Mouse (Mus musculus) spleen, postnatal 36 days (tissue): ENCODE measurements around the gene Prdm1.

Experiments
- DNase-seq, 2 experiments: peaks; one replicate each; pipeline ENCODE4 v3.0.0; 2022; ENCODE audit warnings: low spot score in 2 of 2, mixed read lengths in 1 of 2

Prdm1 gene

DNA sequence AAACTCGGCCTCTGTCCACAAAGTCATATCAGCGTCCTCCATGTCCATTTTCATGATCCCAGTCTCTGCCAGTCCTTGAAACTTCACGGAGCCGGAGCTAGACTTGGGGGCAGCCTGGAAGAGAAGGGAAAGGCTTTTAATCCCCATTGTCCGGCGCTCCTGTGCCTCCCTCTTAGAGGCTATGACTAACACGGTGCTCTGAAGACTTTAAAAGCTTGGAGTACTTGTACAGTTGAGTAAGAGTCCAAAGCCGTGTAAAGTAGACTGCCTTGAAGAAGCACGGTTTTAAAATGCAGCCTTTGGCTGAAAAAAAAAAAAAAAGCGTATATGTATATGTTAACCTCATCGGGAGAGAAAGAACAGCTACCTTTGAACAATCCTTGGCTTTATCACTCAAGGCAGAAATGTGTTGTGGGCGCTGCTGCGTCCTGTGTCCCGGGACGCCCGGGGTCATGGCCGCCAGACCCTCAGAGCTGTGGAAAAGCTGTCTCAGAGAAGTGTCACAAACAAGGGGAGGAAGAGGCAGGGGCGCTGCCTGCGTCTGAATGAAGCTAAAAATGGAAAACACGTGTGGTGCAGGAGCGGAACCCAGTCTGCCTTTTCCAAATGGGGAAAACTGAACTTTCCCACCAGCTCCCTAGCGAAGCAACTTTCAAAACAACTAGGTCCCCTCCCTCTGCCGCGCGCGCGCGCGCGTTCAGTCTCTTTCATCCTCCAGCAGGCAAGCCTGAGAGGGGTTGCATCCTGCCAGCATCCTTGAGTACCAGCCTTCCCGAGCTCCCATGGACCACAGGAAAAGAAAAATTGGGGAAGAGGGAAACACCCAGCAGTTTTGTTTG is 71.3 kb downstream of the Prdm1 start:
- DNase-seq = no peak

DNA sequence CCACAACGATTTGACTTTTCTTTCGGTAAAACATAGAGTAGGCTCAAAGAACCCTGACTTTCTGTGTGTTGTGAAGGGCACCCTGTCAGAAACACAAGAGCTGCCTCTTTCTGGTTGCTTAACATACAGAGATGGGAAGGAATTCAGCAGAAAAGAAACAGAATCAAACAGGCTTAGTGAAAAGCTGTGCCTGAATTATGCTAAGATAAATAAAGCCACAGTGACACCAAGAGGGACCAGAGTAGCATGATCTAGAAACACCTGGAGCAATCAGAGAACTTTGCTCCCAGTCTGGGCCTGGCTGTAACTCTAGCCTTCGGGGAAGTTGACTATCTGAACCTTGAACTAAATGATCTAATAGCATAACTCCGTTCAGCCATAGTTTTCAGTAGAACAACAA is 73.5 kb downstream of the Prdm1 start:
- DNase-seq = no peak

DNA sequence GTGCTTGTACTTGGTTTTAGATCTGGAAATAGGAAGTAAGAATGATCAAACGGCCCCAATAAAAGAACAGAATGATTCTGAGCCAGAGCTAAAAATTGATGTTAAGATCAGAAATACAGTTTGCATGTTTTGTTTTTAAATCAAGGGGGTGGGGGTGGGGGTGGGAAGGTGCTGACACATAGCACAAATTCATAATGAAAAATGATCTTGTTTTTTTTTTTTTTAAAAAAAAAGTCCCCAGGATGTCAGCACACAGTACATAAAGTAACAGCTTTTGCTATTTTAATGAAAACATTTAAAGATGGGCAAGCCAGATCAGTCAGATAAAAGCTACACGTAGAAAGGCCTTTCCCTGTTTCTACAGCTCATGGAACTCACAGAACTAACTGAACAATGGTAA is 74.2 kb downstream of the Prdm1 start:
- DNase-seq = no peak

DNA sequence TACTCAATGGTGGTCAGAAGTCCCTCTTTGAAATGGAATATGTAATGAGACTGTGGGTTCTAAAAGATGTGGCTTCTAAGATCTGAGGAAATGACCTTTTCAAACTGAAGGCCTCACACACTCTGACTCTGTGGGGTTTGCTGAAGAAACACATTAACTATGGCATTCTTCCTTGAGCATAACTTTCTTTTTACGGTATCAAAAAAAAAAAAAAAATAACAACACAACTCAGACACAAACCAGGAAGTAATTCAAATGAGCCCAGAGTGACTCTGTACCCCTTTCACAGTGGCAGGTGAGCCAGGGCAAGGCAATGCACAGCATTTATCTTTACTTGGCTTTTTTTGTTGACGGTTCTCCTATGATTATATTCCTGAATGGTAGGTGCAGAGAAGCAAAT is 77.5 kb downstream of the Prdm1 start:
- no peak for DNase-seq

DNA sequence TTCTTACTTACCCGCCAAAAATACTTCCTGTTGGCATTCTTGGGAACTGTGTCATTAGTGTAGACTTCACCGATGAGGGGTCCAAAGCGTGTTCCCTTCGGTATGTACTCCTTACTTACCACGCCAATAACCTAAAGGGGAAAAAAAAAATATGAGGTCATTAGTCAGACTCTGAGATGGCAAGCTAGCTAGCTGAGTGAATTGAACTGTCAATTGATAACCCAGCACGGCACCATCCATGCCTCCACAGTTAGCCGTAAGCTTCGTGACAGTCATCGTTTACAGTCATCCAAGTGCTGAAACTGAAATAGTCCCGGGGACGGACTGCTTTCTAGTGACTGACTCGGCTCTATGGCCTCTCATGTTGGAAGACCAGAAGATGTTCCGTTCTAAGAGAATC is 78.2 kb downstream of the Prdm1 start:
- no peak for DNase-seq

DNA sequence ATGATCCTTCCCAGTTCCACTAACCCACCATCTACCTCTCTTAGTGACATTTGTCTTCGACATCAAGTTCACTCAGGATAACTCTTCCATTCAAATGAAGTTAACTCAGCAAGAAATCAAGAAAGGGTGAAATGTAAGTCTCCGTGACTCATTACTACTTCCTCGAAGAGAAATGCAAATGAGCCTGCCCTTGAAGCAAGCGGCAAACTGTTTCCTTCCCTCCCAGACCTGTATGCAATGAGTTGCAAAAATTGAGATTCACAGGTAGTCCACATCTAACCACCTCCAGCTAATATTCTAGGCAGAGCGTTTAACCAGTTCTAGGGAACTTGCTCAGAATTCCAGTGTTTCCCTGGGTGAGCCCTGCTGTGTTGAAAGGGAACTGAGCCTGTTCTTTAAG is 78.6 kb downstream of the Prdm1 start:
- peak; percentile 39 to 54 for DNase-seq

DNA sequence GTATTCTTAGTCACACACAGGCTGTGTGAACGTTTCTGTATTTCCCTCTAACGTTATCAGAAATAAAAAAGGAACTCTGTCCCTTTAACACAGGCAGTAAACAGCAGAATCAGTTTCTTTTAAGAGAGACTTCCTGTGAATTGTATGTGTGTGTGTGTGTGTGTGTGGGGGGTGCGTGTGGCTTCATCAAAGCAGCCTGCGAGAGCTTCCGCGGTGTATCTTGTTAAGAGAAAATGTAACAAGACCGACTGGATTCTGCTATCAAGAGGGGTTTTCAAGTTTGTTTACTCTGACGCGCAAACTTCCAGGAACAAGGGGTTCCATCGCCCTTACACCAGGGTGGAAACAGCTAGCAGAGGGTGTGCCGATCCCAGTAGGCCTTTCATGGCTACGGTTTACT is 80.1 kb downstream of the Prdm1 start:
- DNase-seq = peak; percentile 61 to 76

DNA sequence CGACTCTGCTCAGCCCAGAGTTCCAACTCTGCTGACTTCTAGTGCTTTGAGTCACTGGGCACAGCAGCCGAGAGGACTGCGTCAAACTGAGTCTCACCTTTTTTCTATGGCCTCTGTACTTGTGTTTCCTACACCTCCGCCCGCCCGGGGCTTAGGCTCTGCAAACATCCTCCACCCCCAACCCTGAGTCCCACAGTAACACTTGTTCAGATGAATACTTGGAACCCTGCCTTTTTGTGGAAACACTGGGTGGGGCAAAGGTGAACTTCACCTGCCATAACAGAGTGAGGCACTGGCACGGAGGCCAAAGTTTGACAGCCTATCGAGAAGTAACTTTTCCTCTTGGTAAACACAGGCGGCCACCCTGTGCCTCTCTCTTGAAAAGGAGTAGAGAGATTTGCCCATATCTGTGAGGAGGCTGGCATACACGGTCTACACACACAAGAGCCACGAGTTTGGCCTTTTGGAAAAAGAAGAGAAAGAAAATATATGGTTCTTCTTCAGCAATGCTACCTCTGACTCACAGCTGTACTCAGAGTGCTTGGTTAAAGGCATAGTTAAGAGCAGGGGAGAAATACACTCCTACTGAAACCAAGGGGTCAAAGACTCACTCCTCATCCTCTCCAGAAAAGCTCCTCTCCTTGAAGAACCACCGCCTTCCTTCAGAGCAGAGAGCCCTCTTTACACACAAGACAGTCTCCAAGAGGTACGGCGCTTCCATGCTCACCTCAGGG is 80.7 kb downstream of the Prdm1 start:
- no peak for DNase-seq

DNA sequence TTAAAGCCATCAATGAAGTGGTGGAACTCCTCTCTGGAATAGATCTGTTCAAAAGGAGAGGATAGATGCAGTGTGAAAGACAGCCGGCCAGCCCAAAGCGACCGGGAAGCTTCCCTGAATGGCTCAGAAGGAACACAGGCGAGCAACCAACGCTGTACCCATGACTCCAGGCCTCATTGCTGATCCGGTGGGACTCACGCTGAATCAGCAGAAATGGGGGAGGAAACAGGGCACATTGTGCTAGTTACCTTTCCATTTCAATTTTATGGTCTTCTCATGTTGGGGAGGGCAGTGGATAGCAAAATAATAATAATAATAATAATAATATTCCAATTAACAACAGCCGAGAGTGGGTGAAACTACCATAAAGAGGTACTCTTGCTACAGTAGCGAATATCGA is 81.3 kb downstream of the Prdm1 start:
- no peak for DNase-seq

DNA sequence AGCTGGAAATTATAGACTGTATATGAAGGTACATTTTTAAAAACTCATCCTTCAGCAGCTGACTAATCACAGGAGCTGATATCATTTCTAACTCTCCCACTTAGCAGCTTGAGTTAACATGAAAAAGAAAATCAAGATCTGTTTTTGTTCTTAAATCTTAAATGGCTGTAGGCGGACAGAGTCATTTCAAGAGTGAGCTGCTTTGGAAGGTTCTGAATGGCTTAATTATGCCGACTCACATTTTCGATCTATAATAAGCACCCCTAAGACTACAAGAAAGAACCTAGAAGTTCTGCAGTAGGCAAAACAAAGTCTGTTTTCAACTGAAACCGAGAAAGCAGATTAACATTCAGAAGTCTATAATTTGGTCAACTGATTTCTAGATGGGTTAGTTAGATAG is 83.9 kb downstream of the Prdm1 start:
- DNase-seq = no peak

DNA sequence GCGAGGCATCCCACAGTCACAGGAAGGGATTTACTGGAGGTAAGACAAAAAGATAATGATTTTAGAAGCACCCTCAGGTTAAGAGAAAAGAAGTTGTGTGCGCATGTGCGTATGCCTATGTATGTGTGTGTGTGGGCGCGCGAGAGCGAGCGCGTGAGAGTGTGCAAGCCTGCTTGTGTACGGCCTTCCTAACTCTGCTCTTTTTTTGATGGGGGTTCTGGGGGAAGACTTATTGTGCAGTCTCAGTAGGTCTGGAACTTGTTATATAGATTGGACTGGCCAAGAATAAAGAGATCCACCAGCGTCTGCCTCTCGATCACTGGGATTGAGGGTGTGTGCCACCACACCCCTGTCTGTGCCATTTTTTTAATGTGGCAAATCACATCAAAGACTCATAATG is 84.6 kb downstream of the Prdm1 start:
- no peak for DNase-seq

DNA sequence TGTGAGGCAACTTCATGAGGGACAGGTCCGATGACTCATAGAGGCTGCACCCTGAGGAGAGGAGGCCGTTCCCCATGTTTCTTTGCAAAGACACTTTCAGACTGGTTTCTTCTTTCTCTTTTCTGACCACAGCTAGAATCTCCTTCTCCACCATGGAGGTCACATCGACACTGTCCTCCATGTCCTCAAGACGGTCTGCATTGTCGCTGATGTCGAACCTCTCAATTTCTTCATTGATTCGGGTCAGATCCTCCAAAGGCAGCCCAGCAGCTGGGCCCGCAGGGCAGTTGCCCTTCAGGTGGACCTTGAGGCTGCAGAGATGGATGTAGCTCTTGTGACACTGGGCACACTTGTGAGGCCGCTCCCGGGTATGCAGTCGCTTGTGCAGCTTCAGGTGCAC is 88.6 kb downstream of the Prdm1 start:
- no peak for DNase-seq

DNA sequence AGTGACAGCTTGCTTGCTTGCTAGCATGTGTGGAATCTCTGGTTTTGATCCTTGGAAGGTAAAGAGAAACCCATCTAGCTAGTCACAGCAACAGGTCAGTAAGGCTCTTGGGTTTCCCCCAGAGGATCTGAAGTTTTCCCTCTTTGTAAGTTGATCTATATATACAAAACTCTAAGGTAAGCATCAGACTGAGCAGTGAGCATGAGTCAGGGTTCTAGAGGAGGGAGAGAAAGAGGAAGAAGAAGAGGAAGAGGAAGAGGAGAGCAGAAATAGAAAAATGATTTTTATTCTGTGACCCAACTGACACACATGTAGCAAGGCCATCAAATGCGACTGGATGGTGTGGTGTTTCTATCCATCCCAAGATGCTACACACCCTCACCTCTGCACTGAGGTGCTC is 90.7 kb downstream of the Prdm1 start:
- no peak for DNase-seq

DNA sequence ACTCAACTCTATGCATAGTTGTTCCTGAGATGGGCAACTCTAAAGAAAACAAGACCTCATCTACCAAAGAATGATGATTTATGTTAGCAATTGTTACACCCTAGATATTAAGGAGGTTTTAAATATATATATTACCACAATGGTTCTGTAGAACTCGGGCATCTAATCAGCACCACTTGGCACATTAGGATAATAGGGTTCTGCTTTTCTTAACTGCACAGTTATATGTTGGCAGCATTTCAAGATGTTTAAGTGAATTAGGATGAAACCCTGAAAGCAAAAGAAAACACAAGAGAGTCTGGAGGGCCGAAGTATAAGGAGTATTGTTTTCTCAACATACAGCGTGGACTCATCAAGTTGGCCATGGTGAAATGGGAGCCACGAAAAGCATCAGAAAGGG is 92.3 kb downstream of the Prdm1 start:
- DNase-seq = no peak

DNA sequence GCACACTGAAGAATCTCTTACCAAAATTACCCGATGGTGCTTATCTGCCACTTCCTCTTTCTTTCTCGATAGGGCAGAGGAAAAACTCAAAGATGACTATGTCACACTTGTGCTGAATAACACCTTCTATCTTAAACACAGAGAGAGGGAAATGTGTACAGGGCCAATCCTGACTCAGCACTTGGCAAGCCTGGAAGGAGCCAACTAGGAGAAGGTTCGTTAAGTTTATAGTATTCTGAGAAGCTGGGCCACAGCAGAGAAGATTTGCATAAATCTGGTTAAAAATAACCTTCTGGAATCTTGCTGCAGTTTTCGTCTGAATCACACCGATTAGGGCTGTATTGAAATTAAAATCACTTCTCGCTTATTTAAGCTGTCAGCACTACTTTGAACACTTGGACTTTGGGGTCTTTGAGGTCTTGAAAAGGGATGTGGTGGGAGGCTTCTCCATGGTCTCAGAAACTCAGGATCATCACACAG is 93.6 kb downstream of the Prdm1 start:
- DNase-seq = peak in 1 of 2 experiments; percentile 29

DNA sequence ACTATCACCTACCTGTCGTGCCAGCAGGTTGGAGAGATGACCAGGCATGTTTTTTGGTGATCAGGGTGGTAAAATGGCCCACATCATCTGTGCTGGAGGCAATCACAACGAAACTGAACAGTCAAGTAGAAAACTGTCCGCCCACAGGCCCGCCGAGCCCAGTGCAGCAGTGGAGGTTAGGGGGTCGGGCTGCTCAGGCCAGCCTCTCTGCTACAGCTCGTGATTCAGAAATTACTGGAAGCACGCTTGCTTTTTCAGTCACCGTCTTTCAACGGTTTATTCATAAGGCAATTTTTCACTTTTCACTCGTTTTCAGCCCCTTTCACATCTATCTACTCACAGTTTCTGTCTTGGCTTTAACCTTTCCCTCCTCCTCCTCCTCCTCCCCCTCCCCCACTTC is 96.1 kb downstream of the Prdm1 start:
- no peak for DNase-seq

DNA sequence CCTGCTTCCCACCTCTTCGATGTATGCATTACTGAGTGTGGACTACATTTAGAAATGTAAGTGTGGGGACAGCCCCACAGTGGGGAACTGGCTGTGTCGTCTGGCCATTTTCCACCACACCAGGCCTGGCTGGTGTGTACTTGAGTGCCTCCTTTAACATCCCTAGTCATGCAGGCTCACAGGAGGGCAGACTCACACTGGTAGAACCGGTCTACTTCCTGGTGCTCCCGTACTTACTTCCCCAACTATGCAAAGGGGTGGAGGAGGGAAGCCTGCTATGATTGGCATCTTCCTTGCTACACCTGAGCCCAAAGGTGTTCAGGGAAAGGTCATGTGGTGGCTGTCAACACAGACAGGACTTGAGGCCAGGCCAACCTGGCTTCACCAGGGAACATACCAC is 96.6 kb downstream of the Prdm1 start:
- no peak for DNase-seq

DNA sequence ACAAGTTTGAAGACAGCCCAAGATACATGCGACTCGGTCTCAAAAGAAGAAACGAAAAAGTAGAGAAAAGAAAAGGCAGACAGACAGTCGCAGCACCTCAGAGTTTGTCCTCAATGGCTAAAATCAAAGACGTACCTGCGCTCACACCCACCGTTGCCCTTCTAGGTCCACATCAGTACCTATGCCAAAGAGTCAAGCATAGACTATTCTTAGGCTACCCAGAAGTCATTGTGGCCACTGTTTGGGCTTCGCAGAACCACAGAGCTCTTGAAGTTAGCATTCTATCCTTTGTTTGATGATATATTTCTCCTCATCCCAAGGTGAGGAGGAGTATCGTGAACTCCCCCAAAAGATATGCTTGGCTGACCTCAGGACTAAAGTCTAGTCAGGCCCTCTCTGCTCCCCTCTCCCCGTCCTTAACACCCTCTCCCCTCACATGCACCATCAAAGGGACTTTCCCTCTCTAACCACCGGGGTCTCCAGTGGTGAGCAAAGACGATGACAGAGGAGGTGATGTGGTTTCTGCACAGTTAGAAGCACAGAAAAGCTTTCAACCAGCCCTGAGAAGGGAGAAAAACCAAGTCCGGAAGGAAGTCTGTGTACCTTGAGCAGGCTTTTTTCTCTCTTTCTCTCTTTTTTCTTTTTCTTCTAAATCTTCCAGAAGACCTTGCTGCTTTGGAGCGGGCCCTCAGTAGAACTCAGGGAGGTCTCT is 99.0 kb downstream of the Prdm1 start:
- peak in 1 of 2 experiments; percentile 25 for DNase-seq

DNA sequence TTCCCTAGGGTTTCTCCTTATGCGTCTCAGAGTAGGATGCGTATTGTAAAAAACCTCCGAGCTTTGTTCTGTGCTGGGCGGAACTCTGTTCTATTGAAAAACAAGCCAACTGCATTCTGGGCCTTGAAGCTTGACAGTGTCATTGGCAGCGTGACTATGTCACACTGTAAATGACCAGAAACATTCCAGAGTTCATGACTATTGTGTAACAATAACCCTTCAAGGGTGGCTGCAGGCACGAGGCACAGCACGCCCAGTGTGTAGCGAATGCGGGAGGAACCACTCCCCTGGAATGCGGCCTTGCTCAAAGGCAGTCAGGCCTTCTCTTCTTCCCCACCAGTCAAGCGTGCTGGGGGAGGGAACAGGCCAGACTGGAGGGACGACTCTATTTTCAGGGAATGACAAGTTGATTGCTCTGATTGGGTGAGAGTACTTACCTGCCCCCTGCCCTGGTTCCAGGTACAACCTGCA is 100.4 kb downstream of the Prdm1 start:
- DNase-seq = no peak

DNA sequence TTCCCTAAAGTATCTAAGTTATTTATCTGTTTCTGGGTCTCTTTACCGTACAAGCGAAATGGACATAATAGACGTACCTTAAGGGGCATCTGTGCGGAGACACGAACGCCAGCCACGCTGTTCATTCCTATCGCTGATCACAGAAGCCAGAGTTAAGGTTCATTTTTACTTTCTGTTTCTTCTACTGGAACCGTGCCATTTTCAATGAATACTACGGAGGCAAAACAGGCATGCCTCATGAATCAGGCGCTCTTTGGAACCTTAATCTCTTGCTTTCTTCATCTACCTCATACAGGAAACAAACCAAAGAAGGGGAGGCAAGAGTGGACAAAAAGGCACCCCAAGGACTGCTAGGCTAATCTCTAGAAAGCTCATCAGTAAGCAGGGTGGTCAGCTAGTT is 100.9 kb downstream of the Prdm1 start:
- no peak for DNase-seq

DNA sequence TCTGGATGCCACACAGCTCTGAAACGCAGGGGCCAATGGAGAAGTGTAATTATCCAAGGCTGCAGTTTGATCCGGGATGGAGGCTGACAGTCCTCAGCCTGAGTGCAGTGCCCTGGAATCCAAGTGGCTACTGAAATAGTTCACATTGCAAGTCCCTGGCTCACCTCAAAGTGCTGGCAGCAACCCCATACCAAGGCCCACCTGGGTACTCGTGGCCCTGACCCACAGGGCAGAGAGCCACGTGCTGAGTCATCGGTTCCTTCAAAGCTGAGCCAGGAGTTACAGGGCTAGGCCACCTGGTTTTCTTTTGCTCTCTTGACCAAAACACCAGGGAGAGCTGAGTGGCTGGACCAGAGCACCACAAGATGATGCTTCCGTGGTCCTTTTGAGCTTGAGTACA is 103.3 kb downstream of the Prdm1 start:
- no peak for DNase-seq

DNA sequence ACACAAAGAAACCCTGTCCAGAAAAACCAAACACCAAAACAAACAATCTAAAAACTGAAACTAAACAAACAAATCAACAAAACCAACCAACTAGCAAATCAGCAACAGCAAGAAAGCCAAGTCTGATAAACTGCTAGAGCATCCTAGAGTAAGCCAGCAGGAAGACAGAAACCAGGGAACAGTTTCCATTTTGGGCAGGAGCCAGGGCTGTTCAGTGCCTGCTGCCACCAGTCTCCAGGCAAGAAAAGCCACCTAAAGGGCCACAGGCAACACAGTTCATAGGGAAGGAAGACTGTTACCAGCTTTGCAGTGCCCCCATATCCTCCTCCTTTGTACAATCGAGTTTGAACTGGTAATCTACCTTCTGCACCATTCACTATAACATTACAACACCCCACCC is 106.4 kb downstream of the Prdm1 start:
- DNase-seq = no peak
